Mouse (Mus musculus): ENCODE results near the gene Tceal1.

DNA sequence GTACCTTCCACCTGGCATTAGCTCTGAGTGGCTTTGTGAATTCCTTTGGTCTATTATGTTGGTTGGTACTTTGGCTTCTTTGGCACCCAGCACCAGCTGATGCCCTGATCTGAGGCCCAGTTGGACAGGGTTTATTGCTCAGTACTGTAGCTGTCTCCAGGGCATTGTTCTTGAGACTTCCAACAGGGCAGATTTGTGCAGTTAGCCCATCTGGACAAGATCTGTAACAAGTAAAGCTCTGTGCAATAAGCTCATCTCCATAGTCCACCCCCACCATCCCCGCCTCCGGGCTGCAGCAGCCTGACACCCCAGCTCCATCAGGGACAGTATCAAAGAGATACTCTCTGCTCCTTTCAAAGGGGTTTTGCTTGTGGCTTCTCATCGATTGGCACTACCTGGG, 47.7 kb downstream of the Tceal1 start:
- TF ChIP-seq CTCF (IDR thresholded peaks at IDR 0.05; ENCODE audit: borderline replicate concordance, insufficient read depth, low read length) = no peak
- TF ChIP-seq POLR2A (IDR thresholded peaks at IDR 0.05; ENCODE audit: low read depth, low read length) = no peak

All from embryonic fibroblast, embryonic 13.5 days (primary cell).